Mouse (Mus musculus): Measurements from ENCODE around the gene Tgfbi. TPM values are rescaled to one million over a fixed set of nuclear protein-coding genes. Genes with fewer than 3 reads are reported as not detected.

The Tgfbi gene
- polyA plus RNA-seq, 1 experiment from 2014 or later = 111 TPM

Other genes with a start within 250 kb of the Tgfbi start
- not detected in 2 replicates for gene Gm3045, start 182.9 kb upstream of the Tgfbi start, polyA plus RNA-seq (2016; fragmentation: Nextera tagmentation; extraction: Ambion mirVana)
- 0.10 TPM in 2 replicates for gene Slc25a48, start 171.2 kb upstream of the Tgfbi start, polyA plus RNA-seq (2016; fragmentation: Nextera tagmentation; extraction: Ambion mirVana)
- not detected in 2 replicates for gene Il9, start 127.3 kb upstream of the Tgfbi start, polyA plus RNA-seq (2016; fragmentation: Nextera tagmentation; extraction: Ambion mirVana)
- 2.8 TPM in 2 replicates for gene Fbxl21, start 87.1 kb upstream of the Tgfbi start, polyA plus RNA-seq (2016; fragmentation: Nextera tagmentation; extraction: Ambion mirVana)
- not detected in 2 replicates for gene Lect2, start 61.0 kb upstream of the Tgfbi start, polyA plus RNA-seq (2016; fragmentation: Nextera tagmentation; extraction: Ambion mirVana)
- 52.6 and 56.3 TPM in 2 replicates for gene Smad5, start 93.5 kb downstream of the Tgfbi start, polyA plus RNA-seq (2016; fragmentation: Nextera tagmentation; extraction: Ambion mirVana)
- not detected in 2 replicates for gene Gm45623, start 144.3 kb downstream of the Tgfbi start, polyA plus RNA-seq (2016; fragmentation: Nextera tagmentation; extraction: Ambion mirVana)

All from limb, embryonic 12.5 days (tissue).